Mouse (Mus musculus) hindbrain, embryonic 13.5 days (tissue): Measurements from ENCODE around the gene Zcwpw1. TPM values are rescaled to one million over a fixed set of nuclear protein-coding genes. Genes with fewer than 3 reads are reported as not detected.

ENCODE experiments used
- ATAC-seq: fragments of 200-750 bp; cut with Nextera tagmentation; 2 replicates; pipeline ENCODE4 v1.8.0; 2017; ENCODE audit warnings: moderate TSS enrichment; ENCODE audit not compliant: low FRiP score
- H3K27ac ChIP-seq: fragments of 300-500 bp; sonication (generic); 2 replicates; pipeline ENCODE4 v1.5.1; 2015; ENCODE audit warnings: inconsistent platforms, mild to moderate bottlenecking, moderate library complexity
- H3K27me3 ChIP-seq: fragments of 300-500 bp; sonication (generic); 2 replicates; pipeline ENCODE4 v1.6.1; 2015; ENCODE audit warnings: mild to moderate bottlenecking, inconsistent platforms
- H3K36me3 ChIP-seq: fragments of 300-500 bp; sonication (generic); 2 replicates; pipeline ENCODE4 v1.6.1; 2015; ENCODE audit warnings: mild to moderate bottlenecking, inconsistent platforms
- H3K4me1 ChIP-seq: fragments of 300-500 bp; sonication (generic); replicated peaks from 2 replicates; pipeline ENCODE4 v1.6.1; 2015; ENCODE audit warnings: inconsistent platforms
- H3K4me2 ChIP-seq: fragments of 300-500 bp; sonication (generic); 2 replicates; pipeline ENCODE4 v1.6.1; 2015; ENCODE audit warnings: inconsistent platforms, mild to moderate bottlenecking, moderate library complexity
- H3K4me3 ChIP-seq: fragments of 300-500 bp; sonication (generic); 2 replicates; pipeline ENCODE4 v1.5.1; 2015; ENCODE audit warnings: mild to moderate bottlenecking, inconsistent platforms
- H3K9ac ChIP-seq: fragments of 300-500 bp; sonication (generic); 2 replicates; pipeline ENCODE4 v1.6.1; 2015; ENCODE audit warnings: mild to moderate bottlenecking, inconsistent platforms
- H3K9me3 ChIP-seq: fragments of 300-500 bp; sonication (generic); 2 replicates; pipeline ENCODE4 v1.6.1; 2016; ENCODE audit warnings: inconsistent platforms
- WGBS: fragments of 180-500 bp; shearing (Covaris S2); methylation state at CpG from one replicate; pipeline ENCODE4 v1.1.7; 2015; 5-methylcytosine and 5-hydroxymethylcytosine counted together
- polyA plus RNA-seq: library from polyadenylated mRNA; unstranded; fragments of >200 nt; fragmentation: Nextera tagmentation; extraction: Ambion mirVana; gene quantifications from 2 replicates; pipeline ENCODE4 v1.2.1, GENCODE M21; 2015

The Zcwpw1 gene
- polyA plus RNA-seq, 1 experiment from 2014 or later: 10.6 TPM

DNA sequence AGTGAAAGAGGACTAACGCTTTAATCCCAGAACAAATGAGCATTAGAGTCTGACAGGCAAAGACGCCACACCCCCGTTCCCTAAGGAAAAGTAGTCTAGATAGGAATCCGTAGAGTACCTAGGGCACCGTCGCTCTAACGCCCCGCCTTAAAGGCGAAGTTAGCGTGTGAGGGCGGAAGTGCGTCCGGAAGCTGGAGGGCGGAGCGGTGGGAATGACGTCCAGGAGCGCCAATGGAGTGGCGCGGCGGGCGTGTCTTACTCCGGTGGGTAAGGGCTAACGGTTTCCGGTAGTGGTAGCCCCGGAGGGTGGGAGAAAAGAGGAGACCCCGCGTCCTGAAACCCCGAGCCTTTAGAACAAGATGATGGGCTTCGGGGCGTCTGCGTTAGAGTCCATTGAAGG, 9.0 kb upstream of the Zcwpw1 start, which contains the start of gene Ppp1r35:
Gene Ppp1r35, plus strand, starts transcription at position 215 of the 400 bp plus-strand sequence.
- Histone ChIP-seq H3K27me3 (no peaks in the 10 kb centered on the region), H3K4me3 (peak within 1 kb of the TSS; percentile 98), H3K4me2 (peak within 1 kb of the TSS; percentile 97), H3K36me3 (peaks cover 34% of the 10 kb centered on the region), H3K4me1 (peaks cover 51% of the 10 kb centered on the region), H3K9ac (peak within 1 kb of the TSS; percentile 99), H3K27ac (peak within 1 kb of the TSS; percentile 95), H3K9me3 (no peaks in the 10 kb centered on the region)
- ATAC-seq: peak; percentile 96
- WGBS: under 1% methylated on average over 31 of the region's 31 CpGs

DNA sequence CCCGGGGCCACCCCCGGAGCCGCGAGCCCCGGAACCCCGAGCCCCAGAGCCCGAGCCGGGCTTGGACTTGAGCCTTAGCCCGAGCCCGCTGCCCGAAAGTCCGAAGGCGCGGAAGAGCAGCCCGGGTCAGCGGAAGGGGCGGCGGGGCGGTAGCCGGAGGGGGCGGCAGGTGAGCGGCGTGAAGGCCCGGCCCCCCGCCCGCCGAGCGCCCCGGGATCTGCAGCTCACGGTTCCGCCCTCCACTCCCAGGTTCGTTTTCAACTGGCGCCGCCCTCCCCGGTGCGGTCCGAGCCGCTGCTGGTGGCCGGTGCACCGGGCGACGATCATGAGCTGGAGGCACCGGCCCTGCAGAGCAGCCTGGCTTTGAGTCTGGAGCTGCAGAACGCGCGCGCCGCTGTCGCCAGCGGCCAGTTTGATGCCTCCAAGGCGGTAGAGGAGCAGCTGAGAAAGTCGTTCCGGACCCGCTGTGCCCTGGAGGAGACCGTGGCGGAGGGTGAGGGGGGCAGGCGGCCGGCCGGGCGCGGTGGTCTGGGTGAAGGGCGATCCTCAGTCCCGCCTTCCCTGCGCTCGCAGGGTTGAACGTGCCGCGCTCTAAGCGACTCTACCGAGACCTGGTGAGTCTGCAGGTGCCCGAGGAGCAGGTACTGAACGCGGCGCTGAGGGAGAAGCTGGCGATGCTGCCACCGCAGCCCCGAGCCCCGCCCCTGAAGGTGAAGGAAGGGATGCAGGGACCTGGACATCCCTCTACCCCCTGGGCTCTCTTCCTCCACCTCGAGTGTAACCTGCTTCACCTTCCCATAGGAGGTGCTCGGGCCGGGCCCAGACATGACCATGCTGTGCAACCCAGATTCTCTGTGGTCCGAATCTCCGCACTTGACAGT, 8.3 kb upstream of the Zcwpw1 start:
- H3K36me3 ChIP-seq: peaks cover 41% of the 10 kb centered on the region
- peak; percentile 19 for ATAC-seq
- WGBS: under 1% methylated on average over 74 of the region's 83 CpGs
- H3K4me1 ChIP-seq: peaks cover 58% of the 10 kb centered on the region
- H3K27ac ChIP-seq: peak overlapping the region; percentile 95
- peak overlapping the region; percentile 98 for H3K4me3 ChIP-seq
- no peaks in the 10 kb centered on the region for H3K9me3 ChIP-seq
- H3K27me3 ChIP-seq: no peaks in the 10 kb centered on the region
- H3K4me2 ChIP-seq: peak overlapping the region; percentile 97
- peak overlapping the region; percentile 99 for H3K9ac ChIP-seq

DNA sequence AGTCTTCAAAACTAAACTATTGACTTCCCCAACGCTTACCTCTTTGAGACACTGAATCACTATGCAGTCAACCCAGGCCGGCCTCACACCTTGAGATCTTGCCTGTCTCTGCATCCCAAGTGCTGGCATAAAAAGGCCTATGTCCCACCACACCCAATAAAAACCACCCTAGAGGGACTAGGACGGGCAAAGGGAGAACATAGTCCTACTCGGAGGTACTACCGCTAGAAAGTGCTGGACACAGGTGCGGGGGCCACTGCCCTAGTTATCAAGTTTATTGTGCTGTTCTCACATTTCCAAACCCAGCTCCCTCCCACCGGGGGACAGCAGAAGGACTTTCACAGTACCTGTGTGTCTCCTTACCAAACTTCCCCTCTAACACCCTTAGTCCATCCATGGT, 5.9 kb upstream of the Zcwpw1 start:
- H3K27ac ChIP-seq: no peak overlapping the region
- H3K9ac ChIP-seq: no peak overlapping the region
- H3K27me3 ChIP-seq: no peaks in the 10 kb centered on the region
- no peak overlapping the region for H3K4me3 ChIP-seq
- no peak overlapping the region for H3K4me2 ChIP-seq
- peaks cover 66% of the 10 kb centered on the region for H3K4me1 ChIP-seq
- no peaks in the 10 kb centered on the region for H3K9me3 ChIP-seq
- 94% methylated on average over 7 of the region's 7 CpGs for WGBS
- H3K36me3 ChIP-seq: peaks cover 45% of the 10 kb centered on the region
- no peak for ATAC-seq

DNA sequence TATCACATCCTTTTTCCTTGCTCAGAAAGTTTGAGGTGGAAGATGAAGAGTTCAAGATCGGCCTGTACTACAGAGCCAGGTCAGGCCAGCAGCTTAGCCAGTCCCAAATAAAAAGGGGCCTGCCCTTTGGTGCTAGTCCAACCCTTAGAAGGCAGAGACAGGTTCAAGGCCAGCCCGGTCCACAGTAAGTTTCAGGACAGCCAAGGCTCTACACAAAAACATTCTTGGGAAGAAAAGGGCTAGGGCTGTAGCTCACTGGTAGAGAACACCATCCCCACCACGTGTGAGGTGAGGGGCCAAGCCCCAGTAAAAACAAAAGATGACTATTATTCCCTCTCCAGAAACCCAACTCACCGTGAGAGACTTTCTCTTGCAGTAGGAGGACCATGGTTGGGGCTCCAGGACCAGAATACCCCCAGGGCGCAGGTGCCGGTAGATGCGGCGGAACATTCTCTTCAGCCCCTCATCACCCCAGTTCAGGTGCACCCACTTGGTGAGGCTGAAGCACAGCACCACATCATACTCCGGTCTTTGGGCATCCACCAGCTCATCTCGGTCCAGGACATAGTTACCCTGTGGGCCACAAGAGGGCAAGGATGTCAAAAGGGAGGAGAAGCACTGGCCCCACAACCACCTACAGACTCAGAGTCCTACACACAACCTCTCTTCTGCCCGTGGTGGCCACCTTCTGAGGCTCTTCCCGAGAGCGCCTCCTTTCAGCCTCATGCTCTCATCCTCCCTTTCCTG, 4.6 kb upstream of the Zcwpw1 start:
- peak overlapping the region; percentile 98 for H3K9ac ChIP-seq
- peaks cover 45% of the 10 kb centered on the region for H3K36me3 ChIP-seq
- H3K9me3 ChIP-seq: no peaks in the 10 kb centered on the region
- peak overlapping the region; percentile 87 for H3K4me3 ChIP-seq
- peak overlapping the region; percentile 95 for H3K4me2 ChIP-seq
- no peaks in the 10 kb centered on the region for H3K27me3 ChIP-seq
- WGBS: 84% methylated on average over 13 of the region's 13 CpGs
- peaks cover 65% of the 10 kb centered on the region for H3K4me1 ChIP-seq
- ATAC-seq: no peak
- no peak overlapping the region for H3K27ac ChIP-seq

DNA sequence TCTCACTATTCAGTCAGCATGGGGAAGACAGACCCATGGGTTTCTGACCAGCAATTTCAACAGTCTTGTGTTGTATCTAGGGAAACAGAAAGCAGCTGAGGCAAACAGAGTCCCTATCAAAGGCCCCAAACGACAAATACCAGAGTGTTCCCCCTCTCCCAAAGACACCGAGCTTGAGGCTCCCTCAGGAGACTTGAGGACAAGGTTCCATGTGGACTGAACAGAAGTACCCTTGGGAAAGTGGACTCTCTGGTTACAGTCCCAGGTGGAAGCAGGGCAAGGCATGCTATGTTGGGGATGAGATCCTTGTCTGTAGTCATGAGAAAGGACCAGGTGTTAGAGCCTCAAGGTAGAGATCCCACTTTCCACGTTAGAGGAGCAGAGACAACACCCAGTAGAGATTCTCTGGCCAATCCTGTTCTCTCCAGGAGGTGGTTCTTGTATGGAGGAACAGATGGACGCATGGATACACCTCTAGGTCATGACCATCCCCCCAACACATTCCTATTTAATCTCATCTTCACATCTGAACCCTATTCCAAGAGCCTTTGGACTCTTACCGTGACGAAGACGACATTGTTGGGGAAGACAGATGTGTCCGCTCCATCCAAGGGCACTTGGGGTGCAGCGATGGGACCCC, 3.6 kb upstream of the Zcwpw1 start:
- H3K4me1 ChIP-seq: peaks cover 66% of the 10 kb centered on the region
- peaks cover 45% of the 10 kb centered on the region for H3K36me3 ChIP-seq
- peak overlapping the region; percentile 60; the same call in 1 of the 2 replicates for H3K27ac ChIP-seq
- WGBS: 71% methylated on average over 9 of the region's 9 CpGs
- no peak for ATAC-seq
- H3K4me2 ChIP-seq: peak overlapping the region; percentile 95
- peak overlapping the region; percentile 98 for H3K9ac ChIP-seq
- no peaks in the 10 kb centered on the region for H3K9me3 ChIP-seq
- H3K27me3 ChIP-seq: peaks cover 5% of the 10 kb centered on the region; the same call in 1 of the 2 replicates
- peak overlapping the region; percentile 87 for H3K4me3 ChIP-seq

DNA sequence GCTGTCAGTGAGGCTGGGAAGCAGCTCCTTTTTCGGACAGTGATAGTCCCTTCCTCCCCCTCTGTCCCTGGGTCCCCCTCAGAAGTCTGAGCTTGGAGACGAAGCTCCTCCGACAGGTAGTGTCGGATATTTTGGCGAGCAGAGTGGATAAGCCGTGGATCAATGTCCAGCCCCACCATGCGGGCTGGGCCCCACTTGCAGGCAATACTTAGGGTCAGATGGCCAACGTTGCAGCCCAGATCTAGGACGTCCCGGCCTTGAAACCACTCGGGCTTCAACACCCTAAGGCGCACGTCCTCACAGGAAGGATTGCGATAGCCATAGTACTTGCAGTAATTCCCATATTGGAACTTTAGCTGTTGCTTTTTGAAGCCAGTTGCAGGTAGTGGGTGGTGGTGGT, 3.1 kb upstream of the Zcwpw1 start:
- Histone ChIP-seq H3K27ac (peak overlapping the region; percentile 96; the same call in 1 of the 2 replicates), H3K27me3 (peaks cover 5% of the 10 kb centered on the region; the same call in 1 of the 2 replicates), H3K4me3 (peak overlapping the region; percentile 87), H3K36me3 (peaks cover 45% of the 10 kb centered on the region), H3K9ac (peak overlapping the region; percentile 98), H3K4me2 (peak overlapping the region; percentile 95), H3K4me1 (peaks cover 63% of the 10 kb centered on the region), H3K9me3 (no peaks in the 10 kb centered on the region)
- WGBS: 82% methylated on average over 14 of the region's 14 CpGs
- no peak for ATAC-seq

DNA sequence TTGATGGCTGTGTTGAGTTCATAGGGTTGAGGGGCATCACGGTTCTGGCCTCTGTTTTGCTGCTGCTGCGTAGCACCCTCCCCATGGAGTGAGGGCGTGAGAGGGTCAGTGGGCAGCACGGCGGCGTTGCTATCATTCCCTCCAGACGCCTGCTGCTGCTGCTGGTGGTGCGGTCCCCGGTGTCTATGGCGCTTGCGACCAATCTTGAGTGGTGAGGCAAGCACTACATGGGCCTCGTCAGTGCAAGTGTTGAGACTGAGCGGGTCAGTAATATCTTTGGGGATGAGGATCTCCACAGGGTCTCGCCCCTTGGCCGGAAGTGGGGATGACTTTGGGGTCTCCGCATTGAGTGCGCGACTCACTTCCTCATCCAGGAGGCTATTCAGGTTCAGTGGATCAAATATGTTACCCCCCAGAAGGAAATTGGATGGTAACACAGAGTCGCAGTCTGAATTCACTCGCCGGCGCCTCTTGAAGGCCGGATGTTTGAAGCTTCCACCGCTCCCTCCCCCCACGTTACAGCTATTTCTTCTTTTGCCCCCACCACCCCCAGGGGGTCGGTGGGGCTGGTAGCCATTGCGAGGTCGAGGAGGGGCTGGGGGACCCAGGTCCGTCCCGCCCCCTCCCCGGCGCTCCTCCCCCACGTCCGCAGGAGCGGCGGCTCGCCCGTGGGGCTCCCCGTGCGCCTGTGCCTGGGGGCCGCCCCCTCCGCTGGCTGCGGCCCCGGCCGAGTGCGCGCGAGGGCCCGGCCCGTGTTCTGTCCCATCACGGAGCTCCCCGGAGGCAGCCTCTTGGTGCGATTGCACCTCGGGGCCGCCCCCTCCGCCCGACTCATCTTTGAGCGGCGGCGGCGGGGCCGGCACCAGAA, 2.2 kb upstream of the Zcwpw1 start:
- no peaks in the 10 kb centered on the region for H3K9me3 ChIP-seq
- peaks cover 42% of the 10 kb centered on the region for H3K36me3 ChIP-seq
- H3K4me3 ChIP-seq: peak overlapping the region; percentile 87
- ATAC-seq: peak; percentile 9
- H3K27me3 ChIP-seq: peaks cover 5% of the 10 kb centered on the region; the same call in 1 of the 2 replicates
- peak overlapping the region; percentile 96 for H3K27ac ChIP-seq
- WGBS: 3% methylated on average over 48 of the region's 62 CpGs
- H3K4me1 ChIP-seq: peaks cover 55% of the 10 kb centered on the region
- peak overlapping the region; percentile 95 for H3K4me2 ChIP-seq
- peak overlapping the region; percentile 98 for H3K9ac ChIP-seq

DNA sequence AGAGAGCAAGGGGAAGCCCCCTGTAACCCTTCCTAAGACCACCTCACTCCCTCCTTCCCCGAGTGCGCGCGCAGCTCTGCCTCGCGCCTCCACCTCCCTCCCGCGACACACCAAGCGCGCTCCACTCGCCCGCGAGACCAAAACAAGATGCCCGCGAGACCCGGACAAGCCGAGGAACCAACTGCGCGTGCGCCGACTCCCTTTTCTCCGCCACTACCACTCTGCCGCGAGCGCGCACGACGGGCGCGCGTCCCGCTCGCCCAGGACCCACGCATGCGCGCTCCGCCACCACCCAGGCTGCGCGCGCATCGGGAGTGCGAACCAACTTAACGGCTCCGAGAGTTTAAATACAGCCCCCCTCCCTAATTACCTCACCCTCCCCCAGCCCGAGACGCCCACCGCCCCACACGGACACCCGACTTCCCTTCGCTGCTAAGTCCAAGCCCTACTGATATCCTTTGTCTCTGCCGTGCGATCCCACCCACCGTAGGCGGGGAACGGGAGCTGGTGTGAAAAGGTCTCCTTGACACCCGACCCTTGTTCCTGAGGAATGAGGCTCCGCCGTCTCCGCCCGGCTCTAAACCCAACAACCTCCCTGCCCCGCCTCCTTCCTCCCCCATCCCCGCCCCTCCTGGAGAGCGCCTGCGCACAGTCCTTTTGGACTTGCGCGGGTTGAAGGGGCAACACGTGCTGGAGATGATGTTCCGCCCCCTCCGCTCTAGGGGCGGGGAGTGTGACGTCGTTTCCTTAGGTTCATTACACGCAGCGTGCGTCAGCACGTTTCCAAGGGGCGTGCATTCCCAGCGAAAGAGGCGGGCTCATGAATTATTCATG, 1.3 kb upstream of the Zcwpw1 start:
- peak overlapping the region; percentile 96 for H3K27ac ChIP-seq
- H3K36me3 ChIP-seq: peaks cover 34% of the 10 kb centered on the region
- peak overlapping the region; percentile 98 for H3K9ac ChIP-seq
- WGBS: under 1% methylated on average over 79 of the region's 79 CpGs
- H3K4me1 ChIP-seq: peaks cover 46% of the 10 kb centered on the region
- H3K4me3 ChIP-seq: peak overlapping the region; percentile 87
- H3K27me3 ChIP-seq: peaks cover 5% of the 10 kb centered on the region; the same call in 1 of the 2 replicates
- H3K4me2 ChIP-seq: peak overlapping the region; percentile 95
- no peaks in the 10 kb centered on the region for H3K9me3 ChIP-seq
- peak; percentile 90 for ATAC-seq

DNA sequence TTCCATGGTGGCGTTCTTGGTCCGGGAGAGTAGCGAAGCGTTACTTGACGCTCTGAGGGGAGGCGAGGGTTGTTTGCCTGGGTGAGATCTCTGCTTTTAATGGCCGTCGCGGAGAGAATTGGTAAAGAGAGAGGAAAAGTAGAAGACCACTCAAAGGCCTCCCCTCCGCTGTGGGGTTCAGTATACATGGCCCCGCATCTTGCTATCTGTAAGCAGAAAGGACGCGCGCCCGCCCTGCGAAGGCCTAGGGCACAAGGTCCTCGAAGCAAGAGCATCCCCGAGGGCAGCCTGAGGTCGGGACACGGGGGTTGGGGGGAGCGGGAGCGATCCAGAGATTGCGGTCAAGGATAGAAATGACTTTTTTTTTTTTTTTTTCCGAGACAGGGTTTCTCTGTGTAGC, 573 bp downstream of the Zcwpw1 start:
- no peak for ATAC-seq
- H3K4me3 ChIP-seq: peak overlapping the region; percentile 53
- H3K27me3 ChIP-seq: peaks cover 5% of the 10 kb centered on the region; the same call in 1 of the 2 replicates
- no peak overlapping the region for H3K27ac ChIP-seq
- H3K9ac ChIP-seq: peak overlapping the region; percentile 19; the same call in 1 of the 2 replicates
- peaks cover 16% of the 10 kb centered on the region for H3K36me3 ChIP-seq
- WGBS: 68% methylated on average over 24 of the region's 24 CpGs
- no peaks in the 10 kb centered on the region for H3K9me3 ChIP-seq
- H3K4me2 ChIP-seq: peak overlapping the region; percentile 95
- H3K4me1 ChIP-seq: peaks cover 28% of the 10 kb centered on the region

DNA sequence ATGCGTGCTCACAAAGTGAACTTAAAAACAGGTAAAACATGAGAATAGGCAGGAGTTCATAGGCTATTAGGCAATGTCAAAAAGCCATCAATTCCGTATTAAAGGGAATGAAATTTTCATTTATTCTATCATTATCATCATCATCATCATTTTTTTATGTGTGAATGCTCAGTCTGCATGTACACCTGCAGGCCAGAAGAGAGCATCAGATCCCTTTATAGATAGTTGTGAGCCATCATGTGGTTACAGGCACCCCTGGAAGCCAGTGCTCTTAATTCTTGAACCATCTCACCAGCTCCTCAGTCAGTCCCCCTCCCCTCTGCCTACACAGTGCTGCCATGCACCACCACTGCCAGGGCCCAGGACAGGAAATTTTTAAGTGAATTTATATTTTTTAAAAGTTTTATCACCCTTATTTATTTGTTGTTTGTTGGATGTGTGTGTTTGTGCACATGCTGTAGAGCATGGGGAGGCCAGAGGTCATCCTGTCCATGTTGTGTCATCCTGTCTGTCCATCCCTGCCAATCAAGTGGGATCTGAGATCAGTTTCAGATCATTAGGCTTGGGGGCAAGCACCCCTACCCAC, 1.4 kb downstream of the Zcwpw1 start:
- no peak overlapping the region for H3K4me2 ChIP-seq
- 98% methylated on average over 2 of the region's 2 CpGs for WGBS

More for the DNA sequence above, 1.4 kb downstream of the Zcwpw1 start:
- H3K4me1 ChIP-seq: peaks cover 19% of the 10 kb centered on the region
- no peak overlapping the region for H3K4me3 ChIP-seq
- no peak overlapping the region for H3K9ac ChIP-seq
- peaks cover 5% of the 10 kb centered on the region; the same call in 1 of the 2 replicates for H3K27me3 ChIP-seq
- H3K36me3 ChIP-seq: peaks cover 7% of the 10 kb centered on the region
- no peak overlapping the region for H3K27ac ChIP-seq
- H3K9me3 ChIP-seq: no peaks in the 10 kb centered on the region
- ATAC-seq: no peak
